Mouse (Mus musculus) limb, embryonic 13.5 days (tissue): ENCODE results near the gene Galk1. TPM values are rescaled to one million over a fixed set of nuclear protein-coding genes. Genes with fewer than 3 reads are reported as not detected.

Experiments
- ATAC-seq: fragments of 200-750 bp; cut with Nextera tagmentation; 2 replicates; pipeline ENCODE4 v1.8.0; 2017; ENCODE audit warnings: low read depth, moderate number of reproducible peaks, moderate TSS enrichment; ENCODE audit not compliant: low FRiP score
- H3K27ac ChIP-seq: fragments of 300-500 bp; sonication (generic); 2 replicates; pipeline ENCODE4 v1.5.1; 2015; ENCODE audit warnings: inconsistent platforms, mild to moderate bottlenecking, moderate library complexity
- H3K27me3 ChIP-seq: fragments of 300-500 bp; sonication (generic); 2 replicates; pipeline ENCODE4 v1.6.1; 2015; ENCODE audit warnings: mild to moderate bottlenecking, inconsistent platforms
- H3K36me3 ChIP-seq: fragments of 300-500 bp; sonication (generic); 2 replicates; pipeline ENCODE4 v1.6.1; 2015; ENCODE audit warnings: inconsistent platforms, mild to moderate bottlenecking, moderate library complexity
- H3K4me1 ChIP-seq: fragments of 300-500 bp; sonication (generic); 2 replicates; pipeline ENCODE4 v1.6.1; 2015; ENCODE audit warnings: inconsistent platforms
- H3K4me2 ChIP-seq: fragments of 300-500 bp; sonication (generic); replicated peaks from 2 replicates; pipeline ENCODE4 v1.6.1; 2015; ENCODE audit warnings: inconsistent platforms, mild to moderate bottlenecking, moderate library complexity
- H3K4me3 ChIP-seq: fragments of 300-500 bp; sonication (generic); 2 replicates; pipeline ENCODE4 v1.5.1; 2015; ENCODE audit warnings: moderate library complexity, mild to moderate bottlenecking, inconsistent platforms
- H3K9ac ChIP-seq: fragments of 300-500 bp; sonication (generic); 2 replicates; pipeline ENCODE4 v1.6.1; 2015; ENCODE audit warnings: mild to moderate bottlenecking, inconsistent platforms
- H3K9me3 ChIP-seq: fragments of 300-500 bp; sonication (generic); 2 replicates; pipeline ENCODE4 v1.6.1; 2016; ENCODE audit warnings: inconsistent platforms
- whole genome bisulfite sequencing: fragments of 180-500 bp; shearing (Covaris S2); methylation state at CpG from one replicate; pipeline ENCODE4 v1.1.7; 2015; 5-methylcytosine and 5-hydroxymethylcytosine counted together
- polyA plus RNA-seq: library from polyadenylated mRNA; unstranded; fragments of >200 nt; fragmentation: Nextera tagmentation; extraction: Ambion mirVana; gene quantifications from 2 replicates; pipeline ENCODE4 v1.2.1, GENCODE M21; 2015

Galk1 gene
- polyA plus RNA-seq, 1 experiment from 2014 or later, result 207 TPM

- peak; percentile 58 for ATAC-seq
- H3K27me3 ChIP-seq, result peaks cover 5% of the 10 kb centered on the region; the same call in 1 of the 2 replicates
- H3K27ac ChIP-seq, result peak overlapping the region; percentile 75; the same call in 1 of the 2 replicates
- H3K36me3 ChIP-seq, result peaks cover 41% of the 10 kb centered on the region
- WGBS, result 6% methylated on average over 52 of the region's 54 CpGs
- peak overlapping the region; percentile 68 for H3K9ac ChIP-seq
- H3K4me2 ChIP-seq, result peak overlapping the region; percentile 77
- peaks cover 22% of the 10 kb centered on the region for H3K4me1 ChIP-seq
- peak overlapping the region; percentile 42 for H3K4me3 ChIP-seq
- H3K9me3 ChIP-seq, result no peaks in the 10 kb centered on the region
Measured at GRCm38 (mm10) chr11:116004840-116005700, 7.4 kb downstream of the Galk1 start.

GRCm38 (mm10) chr11:116004186-116004823, 8.2 kb downstream of the Galk1 start:
- ATAC-seq, result no peak
- peak overlapping the region; percentile 77 for H3K4me2 ChIP-seq

GRCm38 (mm10) chr11:116002894-116003293, 9.6 kb downstream of the Galk1 start:
- Histone ChIP-seq H3K27me3 (peaks cover 9% of the 10 kb centered on the region; the same call in 1 of the 2 replicates), H3K4me2 (no peak overlapping the region), H3K27ac (no peak overlapping the region), H3K9ac (no peak overlapping the region), H3K9me3 (no peaks in the 10 kb centered on the region), H3K36me3 (peaks cover 19% of the 10 kb centered on the region), H3K4me3 (no peak overlapping the region), H3K4me1 (peaks cover 22% of the 10 kb centered on the region)
- ATAC-seq, result no peak
- WGBS, result 87% methylated on average over 3 of the region's 3 CpGs

More at GRCm38 (mm10) chr11:116004186-116004823, 8.2 kb downstream of the Galk1 start:
- peak overlapping the region; percentile 68 for H3K9ac ChIP-seq
- H3K9me3 ChIP-seq, result no peaks in the 10 kb centered on the region
- H3K4me1 ChIP-seq, result peaks cover 26% of the 10 kb centered on the region
- 40% methylated on average over 8 of the region's 8 CpGs for WGBS
- H3K4me3 ChIP-seq, result peak overlapping the region; percentile 42
- H3K36me3 ChIP-seq, result peaks cover 33% of the 10 kb centered on the region
- H3K27ac ChIP-seq, result peak overlapping the region; percentile 44; the same call in 1 of the 2 replicates
- peaks cover 9% of the 10 kb centered on the region; the same call in 1 of the 2 replicates for H3K27me3 ChIP-seq

- Histone ChIP-seq H3K4me2 (no peak overlapping the region), H3K9me3 (no peaks in the 10 kb centered on the region), H3K36me3 (peaks cover 7% of the 10 kb centered on the region), H3K27me3 (peaks cover 9% of the 10 kb centered on the region; the same call in 1 of the 2 replicates), H3K27ac (no peak overlapping the region), H3K4me3 (no peak overlapping the region), H3K9ac (no peak overlapping the region), H3K4me1 (peaks cover 22% of the 10 kb centered on the region)
- 69% methylated on average over 6 of the region's 6 CpGs for WGBS
- ATAC-seq, result no peak
Measured at GRCm38 (mm10) chr11:116001725-116002124, 10.8 kb downstream of the Galk1 start.

GRCm38 (mm10) chr11:116000607-116001006, 11.9 kb downstream of the Galk1 start:
- ATAC-seq, result no peak
- Histone ChIP-seq H3K4me1 (peaks cover 18% of the 10 kb centered on the region), H3K36me3 (no peaks in the 10 kb centered on the region; the same call in 1 of the 2 replicates), H3K27ac (no peak overlapping the region), H3K4me2 (no peak overlapping the region), H3K27me3 (peaks cover 9% of the 10 kb centered on the region; the same call in 1 of the 2 replicates), H3K9ac (no peak overlapping the region), H3K9me3 (no peaks in the 10 kb centered on the region), H3K4me3 (no peak overlapping the region)
- WGBS, result 58% methylated on average over 10 of the region's 10 CpGs

- Histone ChIP-seq H3K9me3 (no peaks in the 10 kb centered on the region), H3K4me2 (0 out of 2 replicates have a peak overlapping the region, but pooled peaks have one; percentile 17), H3K27ac (no peak overlapping the region), H3K4me3 (no peak overlapping the region), H3K4me1 (peaks cover 8% of the 10 kb centered on the region), H3K27me3 (peaks cover 9% of the 10 kb centered on the region; the same call in 1 of the 2 replicates), H3K36me3 (no peaks in the 10 kb centered on the region; the same call in 1 of the 2 replicates), H3K9ac (no peak overlapping the region)
- 14% methylated on average over 14 of the region's 14 CpGs for WGBS
- no peak for ATAC-seq
Measured at GRCm38 (mm10) chr11:115999538-116000143, 12.9 kb downstream of the Galk1 start.

- Histone ChIP-seq H3K27ac (no peak overlapping the region), H3K4me1 (0 out of 2 replicates have a peak, but pooled peaks cover 5% of the 10 kb centered on the region), H3K27me3 (peaks cover 9% of the 10 kb centered on the region; the same call in 1 of the 2 replicates), H3K36me3 (no peaks in the 10 kb centered on the region; the same call in 1 of the 2 replicates), H3K9me3 (no peaks in the 10 kb centered on the region), H3K4me3 (no peak overlapping the region), H3K9ac (no peak overlapping the region), H3K4me2 (no peak overlapping the region)
- 80% methylated on average over 7 of the region's 7 CpGs for WGBS
- no peak for ATAC-seq
Measured at GRCm38 (mm10) chr11:115999027-115999426, 13.5 kb downstream of the Galk1 start.

- Histone ChIP-seq H3K9me3 (no peaks in the 10 kb centered on the region), H3K4me1 (0 out of 2 replicates have a peak, but pooled peaks cover 5% of the 10 kb centered on the region), H3K36me3 (no peaks in the 10 kb centered on the region), H3K27ac (no peak overlapping the region), H3K4me2 (no peak overlapping the region), H3K4me3 (no peak overlapping the region), H3K27me3 (peaks cover 12% of the 10 kb centered on the region; the same call in 1 of the 2 replicates), H3K9ac (no peak overlapping the region)
- ATAC-seq, result no peak
- 72% methylated on average over 5 of the region's 5 CpGs for WGBS
Measured at GRCm38 (mm10) chr11:115997662-115998061, 14.9 kb downstream of the Galk1 start.

GRCm38 (mm10) chr11:115997047-115997446, 15.5 kb downstream of the Galk1 start:
- 70% methylated on average over 4 of the region's 4 CpGs for WGBS
- no peak for ATAC-seq
- no peak overlapping the region for H3K4me2 ChIP-seq
- 0 out of 2 replicates have a peak, but pooled peaks cover 5% of the 10 kb centered on the region for H3K4me1 ChIP-seq
- H3K36me3 ChIP-seq, result no peaks in the 10 kb centered on the region
- H3K4me3 ChIP-seq, result no peak overlapping the region
- H3K9me3 ChIP-seq, result no peaks in the 10 kb centered on the region
- H3K27ac ChIP-seq, result no peak overlapping the region
- no peak overlapping the region for H3K9ac ChIP-seq
- peaks cover 12% of the 10 kb centered on the region; the same call in 1 of the 2 replicates for H3K27me3 ChIP-seq

- WGBS, result 88% methylated on average over 3 of the region's 3 CpGs
- no peak for ATAC-seq
Measured at GRCm38 (mm10) chr11:115995256-115995655, 17.3 kb downstream of the Galk1 start.

GRCm38 (mm10) chr11:115992098-115992497, 20.4 kb downstream of the Galk1 start:
- 61% methylated on average over 4 of the region's 4 CpGs for WGBS
- no peak overlapping the region for H3K9ac ChIP-seq

More at GRCm38 (mm10) chr11:115995256-115995655, 17.3 kb downstream of the Galk1 start:
- H3K4me3 ChIP-seq, result no peak overlapping the region
- H3K36me3 ChIP-seq, result no peaks in the 10 kb centered on the region
- 0 out of 2 replicates have a peak, but pooled peaks cover 5% of the 10 kb centered on the region for H3K4me1 ChIP-seq
- no peak overlapping the region for H3K4me2 ChIP-seq
- no peak overlapping the region for H3K27ac ChIP-seq
- no peak overlapping the region for H3K9ac ChIP-seq
- peaks cover 14% of the 10 kb centered on the region for H3K27me3 ChIP-seq
- H3K9me3 ChIP-seq, result no peaks in the 10 kb centered on the region

More at GRCm38 (mm10) chr11:115992098-115992497, 20.4 kb downstream of the Galk1 start:
- H3K36me3 ChIP-seq, result no peaks in the 10 kb centered on the region
- no peak for ATAC-seq
- peaks cover 25% of the 10 kb centered on the region for H3K27me3 ChIP-seq
- H3K4me2 ChIP-seq, result no peak overlapping the region
- no peaks in the 10 kb centered on the region for H3K9me3 ChIP-seq
- H3K4me1 ChIP-seq, result no peaks in the 10 kb centered on the region
- H3K4me3 ChIP-seq, result no peak overlapping the region
- no peak overlapping the region for H3K27ac ChIP-seq
